Mouse (Mus musculus) embryonic facial prominence, embryonic 15.5 days (tissue): ENCODE data around the gene Cenpl. TPM values are rescaled to one million over a fixed set of nuclear protein-coding genes. Genes with fewer than 3 reads are reported as not detected.
"Not testable (repeated sequence)": the region's sequence is repeated elsewhere in the genome, so short reads cannot be mapped to it uniquely, and the experiment has no call there.

Experiments
- ATAC-seq: fragments of 200-750 bp; cut with Nextera tagmentation; 2 replicates; pipeline ENCODE4 v1.8.0; 2017; ENCODE audit warnings: low read depth, moderate TSS enrichment; ENCODE audit not compliant: insufficient number of reproducible peaks, low FRiP score, low TSS enrichment
- H3K27ac ChIP-seq: fragments of 300-500 bp; sonication (generic); replicated peaks from 2 replicates; pipeline ENCODE4 v1.5.1; 2015; ENCODE audit warnings: mild to moderate bottlenecking, inconsistent platforms
- H3K27me3 ChIP-seq: fragments of 300-500 bp; sonication (generic); 2 replicates; pipeline ENCODE4 v1.6.1; 2015; ENCODE audit warnings: inconsistent platforms
- H3K36me3 ChIP-seq: fragments of 300-500 bp; sonication (generic); 2 replicates; pipeline ENCODE4 v1.6.1; 2015; ENCODE audit warnings: mild to moderate bottlenecking, inconsistent platforms
- H3K4me1 ChIP-seq: fragments of 300-500 bp; sonication (generic); 2 replicates; pipeline ENCODE4 v1.6.1; 2015; ENCODE audit warnings: inconsistent platforms
- H3K4me2 ChIP-seq: fragments of 300-500 bp; sonication (generic); replicated peaks from 2 replicates; pipeline ENCODE4 v1.6.1; 2015; ENCODE audit warnings: mild to moderate bottlenecking, inconsistent platforms
- H3K4me3 ChIP-seq: fragments of 300-500 bp; sonication (generic); replicated peaks from 2 replicates; pipeline ENCODE4 v1.5.1; 2015; ENCODE audit warnings: mild to moderate bottlenecking, inconsistent platforms
- H3K9ac ChIP-seq: fragments of 300-500 bp; sonication (generic); 2 replicates; pipeline ENCODE4 v1.6.1; 2015; ENCODE audit warnings: inconsistent platforms
- H3K9me3 ChIP-seq: fragments of 300-500 bp; sonication (generic); replicated peaks from 2 replicates; pipeline ENCODE4 v1.6.1; 2016; ENCODE audit warnings: inconsistent platforms
- WGBS: fragments of 180-500 bp; shearing (Covaris S2); methylation state at CpG from one replicate; pipeline ENCODE4 v1.1.7; 2015; 5-methylcytosine and 5-hydroxymethylcytosine counted together
- polyA plus RNA-seq: library from polyadenylated mRNA; unstranded; fragments of >200 nt; fragmentation: Nextera tagmentation; extraction: Ambion mirVana; gene quantifications from 2 replicates; pipeline ENCODE4 v1.2.1, GENCODE M21; 2015

Gene Cenpl
- polyA plus RNA-seq = 25.9 and 28.9 TPM in 2 replicates

DNA sequence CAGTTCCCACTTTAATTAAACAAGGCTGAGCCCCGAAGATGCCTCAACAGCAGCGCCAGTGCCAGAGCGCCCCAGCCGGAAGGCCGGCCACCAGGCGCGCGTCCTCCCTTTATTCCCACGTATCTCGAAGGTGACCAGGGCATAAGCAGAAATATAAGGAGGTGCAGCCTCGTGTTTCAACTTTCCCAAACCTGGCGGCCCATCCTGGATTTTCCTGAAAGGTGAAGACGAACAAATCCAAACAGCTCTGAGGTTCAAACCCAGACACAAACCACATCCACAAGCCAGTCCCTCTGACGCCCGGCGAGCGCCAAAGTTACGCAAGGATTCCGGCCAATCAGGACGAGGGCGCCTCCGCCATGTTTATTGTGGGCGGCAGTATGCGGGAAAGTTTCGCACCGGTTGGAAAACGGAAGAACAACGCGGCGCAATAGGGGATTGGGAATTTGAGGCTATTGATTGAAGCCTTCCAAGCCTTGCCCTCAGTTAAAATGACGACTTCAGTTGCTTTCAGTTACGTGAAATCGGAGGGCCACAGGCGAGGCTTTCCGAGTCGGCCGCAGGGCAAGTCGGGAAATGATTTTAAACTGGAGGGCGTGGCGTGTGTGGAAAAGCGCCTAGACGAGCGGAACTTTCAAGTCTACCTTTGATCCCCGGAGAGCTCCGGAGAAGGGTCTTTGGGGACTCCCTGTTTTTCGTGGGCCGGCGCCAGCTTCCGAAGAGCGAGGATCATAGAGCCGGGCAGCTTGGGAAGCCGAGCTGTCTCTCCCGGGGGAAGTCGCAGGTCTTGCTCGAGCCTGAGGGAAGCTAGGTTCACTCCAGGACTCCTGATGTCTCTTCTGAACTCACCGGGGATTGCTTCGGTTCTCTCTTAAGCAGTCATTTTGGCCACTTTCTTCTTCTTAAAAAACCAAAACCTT is at the start of gene Cenpl, which contains the start of gene Dars2:
TSS of gene Cenpl (plus strand) at position 362 of the 920 bp plus-strand sequence.
TSS of gene Dars2 (minus strand) at position 307 of the 920 bp plus-strand sequence.
- Histone ChIP-seq H3K9me3 (no peaks in the 10 kb centered on the region), H3K9ac (peak within 1 kb of the TSS; percentile 54), H3K4me2 (peak within 1 kb of the TSS; percentile 64), H3K27me3 (no peaks in the 10 kb centered on the region), H3K27ac (peak within 1 kb of the TSS; percentile 74), H3K36me3 (0 out of 2 replicates have a peak, but pooled peaks cover 3% of the 10 kb centered on the region), H3K4me1 (peaks cover 32% of the 10 kb centered on the region), H3K4me3 (peak within 1 kb of the TSS; percentile 63)
- WGBS = under 1% methylated on average over 57 of the region's 57 CpGs
- ATAC-seq = peak; percentile 97

- no peak overlapping the region for H3K4me2 ChIP-seq
- H3K9me3 ChIP-seq = no peaks in the 10 kb centered on the region
- no peaks in the 10 kb centered on the region for H3K27me3 ChIP-seq
- H3K36me3 ChIP-seq = peaks cover 13% of the 10 kb centered on the region
- peak; percentile 54; the same call in 1 of the 2 replicates for ATAC-seq
- H3K4me1 ChIP-seq = peaks cover 3% of the 10 kb centered on the region; the same call in 1 of the 2 replicates
- H3K9ac ChIP-seq = no peak overlapping the region
- peak overlapping the region; percentile 76 for H3K27ac ChIP-seq
- WGBS = 50% methylated on average over 5 of the region's 5 CpGs
- no peak overlapping the region for H3K4me3 ChIP-seq
Measured at GRCm38 (mm10) chr1:161025410-161026210, 44.9 kb upstream of the Cenpl start.

- H3K4me1 ChIP-seq = peaks cover 6% of the 10 kb centered on the region
- peaks cover 24% of the 10 kb centered on the region for H3K36me3 ChIP-seq
- no peaks in the 10 kb centered on the region for H3K27me3 ChIP-seq
- WGBS = 59% methylated on average over 2 of the region's 2 CpGs
- no peak overlapping the region for H3K4me2 ChIP-seq
- no peak overlapping the region for H3K4me3 ChIP-seq
- no peaks in the 10 kb centered on the region for H3K9me3 ChIP-seq
- no peak for ATAC-seq
- H3K9ac ChIP-seq = no peak overlapping the region
- no peak overlapping the region for H3K27ac ChIP-seq
Measured at GRCm38 (mm10) chr1:161027196-161027595, 43.3 kb upstream of the Cenpl start.

DNA sequence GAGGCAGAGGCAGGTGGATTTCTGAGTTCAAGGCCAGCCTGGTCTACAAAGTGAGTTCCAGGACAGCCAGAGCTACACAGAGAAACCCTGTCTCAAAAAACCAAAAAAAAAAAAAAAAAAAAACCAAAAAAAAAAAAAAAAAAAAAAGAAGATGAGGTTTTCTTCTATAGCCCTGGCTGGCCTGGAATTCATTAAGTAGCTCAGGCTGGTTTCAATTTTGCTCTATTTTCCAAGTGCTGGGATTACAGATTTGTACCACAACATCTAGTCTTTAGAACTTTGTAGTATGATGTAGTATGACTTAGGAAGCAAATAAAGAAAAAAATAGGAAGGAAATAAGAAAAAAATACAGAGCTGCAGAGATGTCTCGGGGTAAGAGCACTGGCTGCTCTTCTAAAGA is 42.1 kb upstream of the Cenpl start:
- not testable (repeated sequence) for H3K4me3 ChIP-seq
- H3K36me3 ChIP-seq = peaks cover 26% of the 10 kb centered on the region

GRCm38 (mm10) chr1:161030058-161030457 is 40.5 kb upstream of the Cenpl start:
- Histone ChIP-seq H3K9ac (no peak overlapping the region), H3K9me3 (no peaks in the 10 kb centered on the region), H3K4me1 (peaks cover 12% of the 10 kb centered on the region), H3K4me3 (no peak overlapping the region), H3K36me3 (peaks cover 26% of the 10 kb centered on the region), H3K27me3 (no peaks in the 10 kb centered on the region), H3K27ac (no peak overlapping the region), H3K4me2 (no peak overlapping the region)
- no peak for ATAC-seq
- WGBS = 81% methylated on average over 3 of the region's 3 CpGs

More for the DNA sequence above, 42.1 kb upstream of the Cenpl start:
- WGBS = 44% methylated on average over 1 of the region's 1 CpGs
- H3K4me1 ChIP-seq, ATAC-seq, H3K27me3 ChIP-seq, H3K27ac ChIP-seq, H3K4me2 ChIP-seq, H3K9ac ChIP-seq, H3K9me3 ChIP-seq: not testable (repeated sequence)

GRCm38 (mm10) chr1:161031881-161032280 is 38.6 kb upstream of the Cenpl start:
- WGBS = 84% methylated on average over 9 of the region's 9 CpGs
- no peak for ATAC-seq

DNA sequence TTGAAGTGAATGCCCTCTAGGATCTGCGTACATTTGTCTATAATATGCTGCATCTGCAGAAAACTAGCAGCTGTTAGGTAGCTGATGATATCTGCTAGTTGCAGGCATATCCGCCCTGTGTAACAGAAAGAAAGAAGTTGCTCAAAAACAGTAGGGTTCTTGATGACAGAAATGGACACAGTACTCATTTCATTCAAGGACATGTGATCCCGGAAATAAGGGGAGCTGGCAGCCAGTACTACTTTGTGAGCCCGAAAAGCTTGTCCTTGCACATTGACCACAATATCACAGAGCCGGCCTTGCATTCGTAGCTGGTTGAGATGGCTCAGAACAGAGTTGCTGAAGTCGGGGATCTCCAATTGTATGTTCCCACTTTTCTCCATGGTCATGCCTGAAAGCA is 38.2 kb upstream of the Cenpl start:
- 84% methylated on average over 7 of the region's 7 CpGs for WGBS
- Histone ChIP-seq H3K4me2 (no peak overlapping the region), H3K36me3 (peaks cover 24% of the 10 kb centered on the region), H3K9ac (no peak overlapping the region), H3K9me3 (no peaks in the 10 kb centered on the region), H3K4me1 (peaks cover 13% of the 10 kb centered on the region), H3K4me3 (no peak overlapping the region), H3K27ac (no peak overlapping the region), H3K27me3 (no peaks in the 10 kb centered on the region)
- ATAC-seq = no peak

More at GRCm38 (mm10) chr1:161031881-161032280, 38.6 kb upstream of the Cenpl start:
- H3K9me3 ChIP-seq = no peaks in the 10 kb centered on the region
- peaks cover 26% of the 10 kb centered on the region for H3K36me3 ChIP-seq
- no peak overlapping the region for H3K4me2 ChIP-seq
- H3K9ac ChIP-seq = no peak overlapping the region
- peaks cover 12% of the 10 kb centered on the region for H3K4me1 ChIP-seq
- H3K27ac ChIP-seq = no peak overlapping the region
- H3K4me3 ChIP-seq = no peak overlapping the region
- H3K27me3 ChIP-seq = no peaks in the 10 kb centered on the region

DNA sequence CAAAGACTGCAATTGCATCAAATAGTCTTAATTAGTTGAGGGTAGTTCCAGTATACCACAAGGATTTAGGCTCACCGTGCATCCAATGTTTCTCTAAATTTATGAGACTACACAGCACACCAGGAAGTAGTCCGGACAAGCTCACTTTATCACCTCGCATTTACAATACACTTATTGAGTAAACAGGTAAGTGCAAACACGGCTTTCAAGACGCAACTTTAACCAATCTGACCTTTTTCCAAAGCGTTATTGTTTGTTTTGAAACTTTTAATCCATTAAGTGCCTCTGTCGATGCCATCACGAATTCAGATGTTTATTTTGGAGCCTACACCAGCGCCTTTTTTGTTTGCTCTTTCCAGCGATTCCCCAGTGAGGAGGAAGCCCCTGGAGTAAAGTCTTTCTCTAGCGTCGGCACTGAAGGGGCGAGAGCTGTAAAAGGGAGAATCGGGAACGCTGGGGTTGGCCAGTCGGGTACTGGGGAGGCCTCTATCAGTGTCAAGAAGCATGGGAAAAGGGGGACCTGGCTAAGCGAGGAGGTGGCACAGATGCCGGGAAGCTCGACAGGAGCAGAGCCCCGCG is 36.6 kb upstream of the Cenpl start:
- Histone ChIP-seq H3K27me3 (no peaks in the 10 kb centered on the region), H3K36me3 (peaks cover 33% of the 10 kb centered on the region), H3K4me1 (peaks cover 19% of the 10 kb centered on the region), H3K9ac (peak overlapping the region; percentile 78), H3K27ac (peak overlapping the region; percentile 98), H3K9me3 (no peaks in the 10 kb centered on the region), H3K4me2 (peak overlapping the region; percentile 62), H3K4me3 (peak overlapping the region; percentile 80)
- WGBS = 1% methylated on average over 21 of the region's 21 CpGs
- no peak; the same call in 1 of the 2 replicates for ATAC-seq

GRCm38 (mm10) chr1:161034435-161035280 is 35.9 kb upstream of the Cenpl start, which contains the start of gene Zbtb37:
Zbtb37 (minus strand) TSS chr1:161034849.
- under 1% methylated on average over 59 of the region's 76 CpGs for whole genome bisulfite sequencing
- ATAC-seq = peak; percentile 94
- peaks cover 37% of the 10 kb centered on the region for H3K36me3 ChIP-seq

GRCm38 (mm10) chr1:161035281-161035785 is 35.2 kb upstream of the Cenpl start:
- peaks cover 17% of the 10 kb centered on the region for H3K4me1 ChIP-seq
- no peaks in the 10 kb centered on the region for H3K9me3 ChIP-seq
- peak overlapping the region; percentile 75 for H3K9ac ChIP-seq
- H3K36me3 ChIP-seq = peaks cover 35% of the 10 kb centered on the region
- peak overlapping the region; percentile 98 for H3K27ac ChIP-seq
- peak overlapping the region; percentile 80 for H3K4me3 ChIP-seq
- no peak for ATAC-seq
- 0% methylated on average over 14 of the region's 14 CpGs for WGBS
- H3K4me2 ChIP-seq = peak overlapping the region; percentile 63
- no peaks in the 10 kb centered on the region for H3K27me3 ChIP-seq

More at GRCm38 (mm10) chr1:161034435-161035280, 35.9 kb upstream of the Cenpl start, which contains the start of gene Zbtb37:
- Histone ChIP-seq H3K27me3 (no peaks in the 10 kb centered on the region), H3K9me3 (no peaks in the 10 kb centered on the region), H3K9ac (peak within 1 kb of the TSS; percentile 78), H3K4me1 (peaks cover 19% of the 10 kb centered on the region), H3K4me3 (peak within 1 kb of the TSS; percentile 80), H3K27ac (peak within 1 kb of the TSS; percentile 98), H3K4me2 (peak within 1 kb of the TSS; percentile 63)
